Mouse (Mus musculus) intestine, embryonic 16.5 days (tissue): Measurements from ENCODE around the gene Kif26b. TPM values are rescaled to one million over a fixed set of nuclear protein-coding genes. Genes with fewer than 3 reads are reported as not detected.

Experiments used
- ATAC-seq: fragments of 200-750 bp; cut with Nextera tagmentation; 2 replicates; pipeline ENCODE4 v1.8.0; 2017; ENCODE audit warnings: moderate TSS enrichment, moderate library complexity
- H3K27ac ChIP-seq: fragments of 300-500 bp; sonication (generic); 2 replicates; pipeline ENCODE4 v1.5.1; 2014; ENCODE audit warnings: mild to moderate bottlenecking, low read length
- H3K27me3 ChIP-seq: fragments of 300-500 bp; sonication (generic); replicated peaks from 2 replicates; pipeline ENCODE4 v1.6.1; 2014; ENCODE audit warnings: low read length, control low read depth, mixed read lengths; ENCODE audit not compliant: control insufficient read depth, insufficient read depth
- H3K36me3 ChIP-seq: fragments of 300-500 bp; sonication (generic); 2 replicates; pipeline ENCODE4 v1.6.1; 2014; ENCODE audit warnings: low read length, control low read depth; ENCODE audit not compliant: control insufficient read depth, insufficient read depth
- H3K4me1 ChIP-seq: fragments of 300-500 bp; sonication (generic); 2 replicates; pipeline ENCODE4 v1.6.1; 2014; ENCODE audit warnings: low read length, control low read depth, mixed read lengths; ENCODE audit not compliant: control insufficient read depth, insufficient read depth
- H3K4me2 ChIP-seq: fragments of 300-500 bp; sonication (generic); 2 replicates; pipeline ENCODE4 v1.6.1; 2014; ENCODE audit warnings: low read depth, low read length, control low read depth
- H3K4me3 ChIP-seq: fragments of 300-500 bp; sonication (generic); 2 replicates; pipeline ENCODE4 v1.5.1; 2014; ENCODE audit warnings: mild to moderate bottlenecking, low read length
- H3K9ac ChIP-seq: fragments of 300-500 bp; sonication (generic); 2 replicates; pipeline ENCODE4 v1.6.1; 2014; ENCODE audit warnings: low read depth, low read length
- H3K9me3 ChIP-seq: fragments of 300-500 bp; sonication (generic); 2 replicates; pipeline ENCODE4 v1.6.1; 2016; ENCODE audit warnings: low read length, control low read depth; ENCODE audit not compliant: control insufficient read depth
- WGBS: fragments of 180-500 bp; shearing (Covaris S2); extraction: QIAGEN DNeasy Blood & Tissue Kit; methylation state at CpG from one replicate; pipeline ENCODE4 v1.1.7; 2014; 5-methylcytosine and 5-hydroxymethylcytosine counted together
- polyA plus RNA-seq: library from polyadenylated mRNA; unstranded; fragments of >200 nt; fragmentation: Nextera tagmentation; extraction: Ambion mirVana; gene quantifications from 2 replicates; pipeline ENCODE4 v1.2.1, GENCODE M21; 2015

Gene Kif26b
- polyA plus RNA-seq, 1 experiment from 2014 or later: 1.5 TPM

DNA sequence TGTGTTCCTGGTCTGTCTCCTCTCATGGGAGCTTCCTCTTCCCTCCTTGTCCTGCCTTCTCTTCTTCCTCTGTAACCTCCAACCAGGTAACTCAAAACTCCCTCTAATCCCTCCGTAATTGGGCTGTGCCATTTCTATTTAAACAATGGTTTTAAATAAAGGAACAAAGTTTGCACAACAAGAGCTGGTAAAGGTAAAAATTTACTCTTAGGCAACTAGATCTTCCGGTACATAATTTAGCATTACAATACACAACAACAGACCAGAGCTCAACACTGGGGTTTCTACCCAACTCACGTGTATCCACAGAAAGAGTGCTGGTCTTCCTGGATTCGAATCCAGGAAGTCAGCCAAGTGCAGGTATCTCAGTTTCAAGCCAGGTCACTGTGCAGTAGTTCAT, 205.7 kb downstream of the Kif26b start:
- 80% methylated on average over 4 of the region's 4 CpGs for WGBS
- Histone ChIP-seq H3K9ac (no peak overlapping the region), H3K4me1 (peaks cover 5% of the 10 kb centered on the region; the same call in 1 of the 2 replicates), H3K9me3 (no peaks in the 10 kb centered on the region), H3K27me3 (no peaks in the 10 kb centered on the region), H3K4me3 (no peak overlapping the region), H3K27ac (no peak overlapping the region), H3K4me2 (no peak overlapping the region), H3K36me3 (no peaks in the 10 kb centered on the region)
- ATAC-seq: no peak

- Histone ChIP-seq H3K4me1 (peaks cover 5% of the 10 kb centered on the region; the same call in 1 of the 2 replicates), H3K27ac (no peak overlapping the region), H3K36me3 (no peaks in the 10 kb centered on the region), H3K4me3 (no peak overlapping the region), H3K9me3 (no peaks in the 10 kb centered on the region), H3K27me3 (no peaks in the 10 kb centered on the region), H3K4me2 (no peak overlapping the region), H3K9ac (no peak overlapping the region)
- no peak for ATAC-seq
- WGBS: 89% methylated on average over 2 of the region's 2 CpGs
Observed at GRCm38 (mm10) chr1:178736931-178737330, 208.0 kb downstream of the Kif26b start.

- 85% methylated on average over 5 of the region's 5 CpGs for WGBS
- Histone ChIP-seq H3K36me3 (no peaks in the 10 kb centered on the region), H3K9me3 (no peaks in the 10 kb centered on the region), H3K4me2 (no peak overlapping the region), H3K27me3 (no peaks in the 10 kb centered on the region), H3K27ac (no peak overlapping the region), H3K9ac (no peak overlapping the region), H3K4me3 (no peak overlapping the region), H3K4me1 (no peaks in the 10 kb centered on the region)
- ATAC-seq: no peak
Observed at GRCm38 (mm10) chr1:178743820-178744219, 214.9 kb downstream of the Kif26b start.

GRCm38 (mm10) chr1:178744526-178744925, 215.6 kb downstream of the Kif26b start:
- H3K9ac ChIP-seq: no peak overlapping the region
- no peaks in the 10 kb centered on the region for H3K27me3 ChIP-seq
- WGBS: 69% methylated on average over 7 of the region's 7 CpGs
- no peak overlapping the region for H3K4me2 ChIP-seq
- no peaks in the 10 kb centered on the region for H3K36me3 ChIP-seq
- ATAC-seq: no peak
- H3K27ac ChIP-seq: no peak overlapping the region
- no peak overlapping the region for H3K4me3 ChIP-seq
- H3K9me3 ChIP-seq: no peaks in the 10 kb centered on the region
- no peaks in the 10 kb centered on the region for H3K4me1 ChIP-seq

DNA sequence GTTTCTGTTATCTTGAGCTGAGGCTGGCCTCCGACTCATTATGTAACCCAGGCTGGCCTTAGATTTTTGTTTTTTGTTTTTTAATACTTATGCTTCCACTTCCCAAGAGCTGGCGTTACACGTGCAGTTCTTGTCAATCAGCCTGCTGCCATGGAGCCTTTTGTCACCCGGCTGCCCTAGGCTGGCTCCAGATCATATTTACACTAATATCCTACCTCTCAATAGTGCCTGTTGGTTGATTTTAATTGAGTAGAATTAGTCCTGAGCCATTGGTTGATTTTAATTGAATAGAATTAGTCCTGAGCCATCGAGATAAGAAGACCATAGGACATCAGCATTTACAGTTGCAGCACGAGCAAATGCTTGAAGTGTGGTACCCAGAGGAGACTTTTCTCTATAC, 216.0 kb downstream of the Kif26b start:
- Histone ChIP-seq H3K27me3 (no peaks in the 10 kb centered on the region), H3K9me3 (no peaks in the 10 kb centered on the region), H3K27ac (no peak overlapping the region), H3K4me1 (no peaks in the 10 kb centered on the region), H3K4me3 (no peak overlapping the region), H3K36me3 (no peaks in the 10 kb centered on the region), H3K4me2 (no peak overlapping the region), H3K9ac (no peak overlapping the region)
- 81% methylated on average over 6 of the region's 6 CpGs for WGBS
- no peak for ATAC-seq

- 69% methylated on average over 6 of the region's 6 CpGs for WGBS
- no peak overlapping the region for H3K9ac ChIP-seq
- no peak overlapping the region for H3K4me2 ChIP-seq
- H3K36me3 ChIP-seq: no peaks in the 10 kb centered on the region
- H3K27me3 ChIP-seq: no peaks in the 10 kb centered on the region
- H3K4me1 ChIP-seq: no peaks in the 10 kb centered on the region
- H3K4me3 ChIP-seq: no peak overlapping the region
- H3K9me3 ChIP-seq: no peaks in the 10 kb centered on the region
- H3K27ac ChIP-seq: no peak overlapping the region
- ATAC-seq: no peak
Observed at GRCm38 (mm10) chr1:178745471-178745870, 216.5 kb downstream of the Kif26b start.

GRCm38 (mm10) chr1:178747279-178748221, 218.6 kb downstream of the Kif26b start:
- ATAC-seq: no peak
- no peaks in the 10 kb centered on the region for H3K27me3 ChIP-seq
- WGBS: 78% methylated on average over 13 of the region's 13 CpGs

GRCm38 (mm10) chr1:178748222-178748600, 219.3 kb downstream of the Kif26b start:
- Histone ChIP-seq H3K9me3 (no peaks in the 10 kb centered on the region), H3K4me3 (no peak overlapping the region), H3K4me2 (no peak overlapping the region), H3K36me3 (no peaks in the 10 kb centered on the region), H3K4me1 (no peaks in the 10 kb centered on the region), H3K9ac (no peak overlapping the region), H3K27ac (no peak overlapping the region), H3K27me3 (no peaks in the 10 kb centered on the region)
- 81% methylated on average over 7 of the region's 7 CpGs for WGBS
- no peak for ATAC-seq

More at GRCm38 (mm10) chr1:178747279-178748221, 218.6 kb downstream of the Kif26b start:
- H3K9me3 ChIP-seq: no peaks in the 10 kb centered on the region
- H3K4me1 ChIP-seq: no peaks in the 10 kb centered on the region
- no peaks in the 10 kb centered on the region for H3K36me3 ChIP-seq
- H3K9ac ChIP-seq: no peak overlapping the region
- no peak overlapping the region for H3K27ac ChIP-seq
- no peak overlapping the region for H3K4me2 ChIP-seq
- H3K4me3 ChIP-seq: no peak overlapping the region

DNA sequence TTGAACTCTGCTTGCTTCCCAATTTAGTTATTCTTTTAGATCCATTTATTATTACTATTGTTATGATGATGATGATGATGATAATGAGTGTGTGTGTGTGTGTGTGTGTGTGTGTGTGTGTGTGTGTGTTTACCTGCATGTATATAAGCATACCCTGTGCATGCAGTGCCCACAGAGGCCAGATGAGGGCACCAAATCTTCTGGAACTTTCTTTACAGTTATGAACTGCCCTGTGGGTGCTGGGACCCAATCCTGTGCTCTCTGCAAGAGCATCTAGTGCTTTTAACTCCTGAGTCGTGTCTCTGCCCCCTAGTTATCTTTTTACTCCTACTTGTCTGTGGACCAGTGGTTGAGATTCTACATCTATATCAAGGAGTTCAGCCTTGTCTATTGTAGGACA, 219.7 kb downstream of the Kif26b start:
- WGBS: 100% methylated on average over 1 of the region's 1 CpGs
- H3K4me2 ChIP-seq: no peak overlapping the region

More for the DNA sequence above, 219.7 kb downstream of the Kif26b start:
- Histone ChIP-seq H3K27me3 (no peaks in the 10 kb centered on the region), H3K9me3 (no peaks in the 10 kb centered on the region), H3K36me3 (no peaks in the 10 kb centered on the region), H3K4me3 (no peak overlapping the region), H3K27ac (no peak overlapping the region), H3K9ac (no peak overlapping the region), H3K4me1 (no peaks in the 10 kb centered on the region)
- ATAC-seq: no peak
